Mouse (Mus musculus): ENCODE measurements at regions not wholly inside any gene's neighbourhood (a gene's known extent, or its start where the extent isn't known, plus 50 kb on each side); places are given as distances from the start of the nearest gene placed in this dataset.
A peak's percentile ranks its signal among the peaks of the same experiment; 100 is the strongest.
"Not testable (repeated sequence)": the region's sequence is repeated elsewhere in the genome, so short reads cannot be mapped to it uniquely, and the experiment has no call there.

GRCm38 (mm10) chr7:122820587-122821535, 144.6 kb upstream of the Rbbp6 start:
- no peak for DNase-seq (ENCODE audit: low spot score in 2 of 2)

GRCm38 (mm10) chr7:122823429-122823828, 142.1 kb upstream of the Rbbp6 start:
- no peak for DNase-seq (ENCODE audit: low spot score in 2 of 2)

- DNase-seq (ENCODE audit: low spot score in 2 of 2): no peak
Observed at GRCm38 (mm10) chr7:122839091-122839490, 126.4 kb upstream of the Rbbp6 start.

- no peak for DNase-seq (ENCODE audit: low spot score in 2 of 2)
Observed at GRCm38 (mm10) chr7:122844831-122845230, 120.7 kb upstream of the Rbbp6 start.

GRCm38 (mm10) chr7:122847376-122847775, 118.1 kb upstream of the Rbbp6 start:
- peak; percentile 61 for DNase-seq (ENCODE audit: low spot score in 2 of 2)

- DNase-seq (ENCODE audit: low spot score in 2 of 2): no peak
Observed at GRCm38 (mm10) chr7:122873386-122873785, 92.1 kb upstream of the Rbbp6 start.

GRCm38 (mm10) chr7:122876286-122876685, 89.2 kb upstream of the Rbbp6 start:
- no peak for DNase-seq (ENCODE audit: low spot score in 2 of 2)

GRCm38 (mm10) chr7:122881890-122882500, 83.5 kb upstream of the Rbbp6 start:
- DNase-seq (ENCODE audit: low spot score in 2 of 2): not testable (repeated sequence)

GRCm38 (mm10) chr7:122886737-122887136, 78.7 kb upstream of the Rbbp6 start:
- DNase-seq (ENCODE audit: low spot score in 2 of 2): no peak

GRCm38 (mm10) chr7:122897148-122897547, 68.3 kb upstream of the Rbbp6 start:
- DNase-seq (ENCODE audit: low spot score in 2 of 2): no peak

- no peak for DNase-seq (ENCODE audit: low spot score in 2 of 2)
Observed at GRCm38 (mm10) chr7:122906056-122906455, 59.4 kb upstream of the Rbbp6 start.

GRCm38 (mm10) chr7:122909296-122909695, 56.2 kb upstream of the Rbbp6 start:
- peak in 1 of 2 experiments; percentile 36 for DNase-seq (ENCODE audit: low spot score in 2 of 2)

Data from layer of hippocampus, adult 8-10 months (tissue).